Mouse (Mus musculus) liver, postnatal 0 days (tissue): ENCODE data around the gene 3110040M04Rik.

Experiments
- CTCF ChIP-seq: sonication (generic); IDR thresholded peaks from 2 replicates; pipeline ENCODE4 v1.5.1; 2016; ENCODE audit warnings: antibody characterized with exemption, low read depth
- EP300 ChIP-seq: IDR thresholded peaks from 2 replicates; pipeline ENCODE4 v1.6.1; 2016; ENCODE audit warnings: antibody characterized with exemption, low read depth, mild to moderate bottlenecking

- no peak for TF ChIP-seq CTCF
- TF ChIP-seq EP300: no peak
Observed at GRCm38 (mm10) chr1:151168637-151169036, 35.3 kb upstream of the 3110040M04Rik start.
